Mouse (Mus musculus) thymus, adult 2 months (tissue): ENCODE data around the gene Gm49405. TPM values are rescaled to one million over a fixed set of nuclear protein-coding genes. Genes with fewer than 3 reads are reported as not detected.

ENCODE experiments used
- DNase-seq: peaks from one replicate; pipeline ENCODE4 v3.0.0; 2021
- H3K27ac ChIP-seq: fragments of 200-500 bp; 2 replicates; pipeline ENCODE4 v1.5.1; 2012; ENCODE audit warnings: low read length, control low read depth; ENCODE audit not compliant: control insufficient read depth, insufficient read depth
- H3K27me3 ChIP-seq: fragments of 200-500 bp; 2 replicates; pipeline ENCODE4 v1.6.1; 2012; ENCODE audit warnings: mild to moderate bottlenecking, low read length, moderate library complexity, mixed read lengths; ENCODE audit not compliant: control insufficient read depth, insufficient read depth
- H3K36me3 ChIP-seq: fragments of 200-500 bp; 2 replicates; pipeline ENCODE4 v1.6.1; 2012; ENCODE audit warnings: mild to moderate bottlenecking, low read length, moderate library complexity; ENCODE audit not compliant: control insufficient read depth, insufficient read depth
- H3K4me1 ChIP-seq: fragments of 200-500 bp; replicated peaks from 2 replicates; pipeline ENCODE4 v1.6.1; 2012; ENCODE audit warnings: low read length; ENCODE audit not compliant: control insufficient read depth, insufficient read depth
- H3K4me3 ChIP-seq: fragments of 200-500 bp; 2 replicates; pipeline ENCODE4 v1.5.1; 2012; ENCODE audit warnings: mild to moderate bottlenecking, low read length, control low read depth, moderate library complexity; ENCODE audit not compliant: control insufficient read depth, insufficient read depth
- CTCF ChIP-seq: fragments of 200-500 bp; IDR thresholded peaks from 2 replicates; pipeline ENCODE4 v1.5.1; 2012; ENCODE audit warnings: mild to moderate bottlenecking, control low read depth, low read length, moderate library complexity, borderline replicate concordance; ENCODE audit not compliant: control insufficient read depth, poor library complexity, insufficient read depth; ENCODE audit errors: extremely low read depth
- POLR2A ChIP-seq: fragments of 200-500 bp; IDR thresholded peaks from 2 replicates; pipeline ENCODE4 v1.6.1; 2012; ENCODE audit warnings: mild to moderate bottlenecking, low read length, control low read depth, moderate library complexity; ENCODE audit not compliant: control insufficient read depth, poor library complexity, insufficient read depth; ENCODE audit errors: extremely low read depth
- WGBS: fragments of 180-500 bp; shearing (Covaris S2); methylation state at CpG from one replicate; pipeline ENCODE4 v1.1.7; 2018; 5-methylcytosine and 5-hydroxymethylcytosine counted together
- polyA plus RNA-seq: library from polyadenylated mRNA; depleted of rRNA; stranded (reverse); fragments of >200 nt; gene quantifications from 2 replicates; pipeline ENCODE4 v1.2.3, GENCODE M21; 2012

Gm49405 gene
- polyA plus RNA-seq, 1 experiment: 5.3 TPM

GRCm38 (mm10) chr19:4005971-4006370 is 5.5 kb downstream of the Gm49405 start:
- DNase-seq: no peak
- no peak overlapping the region for H3K27ac ChIP-seq
- H3K36me3 ChIP-seq: peaks cover 23% of the 10 kb centered on the region
- H3K27me3 ChIP-seq: no peaks in the 10 kb centered on the region
- 97% methylated on average over 8 of the region's 8 CpGs for WGBS
- peaks cover 4% of the 10 kb centered on the region for H3K4me1 ChIP-seq
- no peak for TF ChIP-seq CTCF
- TF ChIP-seq POLR2A: no peak
- H3K4me3 ChIP-seq: no peak overlapping the region

GRCm38 (mm10) chr19:4011086-4011485 is 10.7 kb downstream of the Gm49405 start:
- no peak for DNase-seq
- no peaks in the 10 kb centered on the region for H3K27me3 ChIP-seq
- H3K27ac ChIP-seq: no peak overlapping the region
- no peak overlapping the region for H3K4me3 ChIP-seq
- over 99% methylated on average over 5 of the region's 5 CpGs for WGBS
- no peak for TF ChIP-seq CTCF
- no peak for TF ChIP-seq POLR2A
- peaks cover 23% of the 10 kb centered on the region for H3K36me3 ChIP-seq
- H3K4me1 ChIP-seq: peaks cover 7% of the 10 kb centered on the region

- WGBS: under 1% methylated on average over 45 of the region's 45 CpGs
- Histone ChIP-seq H3K27me3 (no peaks in the 10 kb centered on the region), H3K4me3 (peak within 1 kb of the TSS; percentile 60), H3K27ac (no peak within 1 kb of the TSS), H3K4me1 (peaks cover 7% of the 10 kb centered on the region), H3K36me3 (peaks cover 12% of the 10 kb centered on the region)
- TF ChIP-seq POLR2A (peak; percentile 73), CTCF (peak; percentile 44; the same call in 1 of the 2 replicates)
- DNase-seq: peak; percentile 94
Measured at GRCm38 (mm10) chr19:4012432-4013022, 12.1 kb downstream of the Gm49405 start, which contains the start of gene Ndufv1. Gene Ndufv1 (minus strand): TSS chr19:4012806.

- Histone ChIP-seq H3K36me3 (peaks cover 7% of the 10 kb centered on the region), H3K27ac (no peak overlapping the region), H3K4me3 (peak overlapping the region; percentile 60), H3K4me1 (peaks cover 7% of the 10 kb centered on the region), H3K27me3 (no peaks in the 10 kb centered on the region)
- WGBS: 32% methylated on average over 9 of the region's 9 CpGs
- no peak for DNase-seq
- TF ChIP-seq POLR2A (no peak), CTCF (no peak)
Measured at GRCm38 (mm10) chr19:4013066-4013465, 12.6 kb downstream of the Gm49405 start.

GRCm38 (mm10) chr19:4014802-4015201 is 14.4 kb downstream of the Gm49405 start:
- TF ChIP-seq CTCF (no peak), POLR2A (no peak)
- Histone ChIP-seq H3K27me3 (no peaks in the 10 kb centered on the region), H3K27ac (no peak overlapping the region), H3K4me3 (no peak overlapping the region), H3K36me3 (no peaks in the 10 kb centered on the region; the same call in 1 of the 2 replicates), H3K4me1 (peaks cover 10% of the 10 kb centered on the region)
- no peak for DNase-seq

- 97% methylated on average over 5 of the region's 5 CpGs for WGBS
- Histone ChIP-seq H3K27ac (no peak overlapping the region), H3K36me3 (no peaks in the 10 kb centered on the region), H3K4me1 (peaks cover 10% of the 10 kb centered on the region), H3K4me3 (no peak overlapping the region), H3K27me3 (no peaks in the 10 kb centered on the region)
- TF ChIP-seq CTCF (no peak), POLR2A (no peak)
- DNase-seq: no peak
Measured at GRCm38 (mm10) chr19:4015635-4016034, 15.2 kb downstream of the Gm49405 start.

GRCm38 (mm10) chr19:4017921-4018587 is 17.6 kb downstream of the Gm49405 start:
- no peaks in the 10 kb centered on the region for H3K27me3 ChIP-seq
- 89% methylated on average over 10 of the region's 10 CpGs for WGBS
- DNase-seq: no peak
- no peaks in the 10 kb centered on the region for H3K36me3 ChIP-seq
- no peak for TF ChIP-seq POLR2A
- peaks cover 4% of the 10 kb centered on the region for H3K4me1 ChIP-seq
- no peak overlapping the region for H3K27ac ChIP-seq
- H3K4me3 ChIP-seq: no peak overlapping the region
